In genomic region chr7:132267721-132268498, GRCm38 (mm10) we compare ENCODE assay signal across 16 mouse cellular contexts. TPM values are rescaled to one million over a fixed set of nuclear protein-coding genes. Genes with fewer than 3 reads are reported as not detected.
DNase-seq lines count a peak whose midpoint lies in the region.
"Had no signal": no experiment of that assay in that cellular context is flagged by ENCODE, and none has a peak within 500 bp of the region (broad histone marks: within the 10 kb centered on the region; RNA-seq: fewer than 3 reads in every experiment).

No protein-coding gene starts in this region.

- peak; percentile 34 for DNase-seq in adrenal gland, adult 8-10 months
- DNase-seq in adrenal gland, postnatal 25 days, result no peak
- DNase-seq in gastrocnemius, postnatal 25 days, result peak; percentile 40
- no peak for DNase-seq in gastrocnemius, postnatal 14 days
- peak; percentile 87 for DNase-seq in brain, adult 2 months (ENCODE audit: low read depth, low spot score)
- DNase-seq in cerebellum, postnatal 36 days, result peak; percentile 61 to 65
- DNase-seq in heart, postnatal 36 days, result no peak
- no peak for DNase-seq in layer of hippocampus, adult 18-20 months (ENCODE audit: low spot score in 2 of 2)
- DNase-seq: forebrain, postnatal 0 days; heart, postnatal 10 days; kidney, adult 9 months; kidney, postnatal 25 days; lung, adult 2 months; lung, postnatal 4 days; right cerebral cortex, postnatal 14 days; thymus, postnatal 14 days had no signal

- intact Hi-C loops in gastrocnemius, postnatal 14 days (cut with DNase I; ENCODE audit: low total_unique reads), result no loop called here
- intact Hi-C loops in heart, postnatal 36 days (cut with DNase I), result no loop called here

RNA-seq across cellular contexts. Expression of gene Chst15, which starts 49.1 kb away (rescaled TPM):
- total RNA-seq in adrenal gland, adult 8-10 months (2022), result 10 to 100 TPM; 43.2 to 63.6 (median 51.2) TPM
- total RNA-seq in adrenal gland, postnatal 25 days (2021), result 33.6 and 41.1 TPM in 2 replicates
- 1 to 10 TPM; 2.7 to 4.5 TPM for total RNA-seq in gastrocnemius, postnatal 25 days (2021)
- 1 to 10 TPM; 5.8 to 8.4 TPM for total RNA-seq in gastrocnemius, postnatal 14 days (2021)
- total RNA-seq in heart, postnatal 36 days (2021), result 1 to 10 TPM; 8.3 to 9.2 TPM
- total RNA-seq in layer of hippocampus, adult 18-20 months (2021), result 10 to 100 TPM; 39.3 to 45.0 TPM

Comparison
In these comparisons a context has a peak if more than half of its experiments do, and no peak if none do; other contexts are left out.
1. DNase-seq: peak in adrenal gland, adult 8-10 months (single experiment), gastrocnemius, postnatal 25 days (single experiment), brain, adult 2 months (single experiment) and cerebellum, postnatal 36 days (2 of 2); none in adrenal gland, postnatal 25 days (single experiment), gastrocnemius, postnatal 14 days (single experiment), heart, postnatal 36 days (0 of 2) and layer of hippocampus, adult 18-20 months (0 of 2).